ENCODE assay signal across 15 mouse cellular contexts in genomic region chr6:53801269-53801892, GRCm38 (mm10). TPM values are rescaled to one million over a fixed set of nuclear protein-coding genes. Genes with fewer than 3 reads are reported as not detected.
DNase-seq lines count a peak whose midpoint lies in the region; ATAC-seq and TF ChIP-seq lines count a peak whose summit lies in the region.
"Had no signal": no experiment of that assay in that cellular context is flagged by ENCODE, and none has a peak within 500 bp of the region (broad histone marks: within the 10 kb centered on the region; RNA-seq: fewer than 3 reads in every experiment).

No protein-coding gene starts in this region.

- H3ac ChIP-seq in myocyte (ENCODE audit: control insufficient read depth, insufficient read length), result no peak overlapping the region

- H3K27me3 ChIP-seq in heart, embryonic 10.5 days (ENCODE audit: insufficient read depth, poor library complexity, severe bottlenecking), result no peaks in the 10 kb centered on the region
- no peaks in the 10 kb centered on the region for H3K27me3 ChIP-seq in lung, embryonic 15.5 days
- H3K27me3 ChIP-seq in myocyte (ENCODE audit: control insufficient read depth, insufficient read depth, insufficient read length), result no peaks in the 10 kb centered on the region
- H3K27me3 ChIP-seq: forebrain, embryonic 12.5 days; limb, embryonic 15.5 days had no signal

- no peak overlapping the region for H3K4me2 ChIP-seq in lung, embryonic 15.5 days
- peak overlapping the region; percentile 62 for H3K4me2 ChIP-seq in myocyte (ENCODE audit: low read depth)
- H3K4me2 ChIP-seq: forebrain, embryonic 12.5 days; heart, embryonic 13.5 days; limb, embryonic 15.5 days had no signal

- WGBS in heart, embryonic 10.5 days, result 46% methylated on average over 4 of the region's 4 CpGs
- 37% methylated on average over 4 of the region's 4 CpGs for WGBS in lung, embryonic 15.5 days

- ATAC-seq in lung, embryonic 15.5 days (ENCODE audit: borderline replicate concordance, extremely low read depth, low FRiP score, low TSS enrichment), result peak; percentile 33; the same call in 1 of the 2 replicates
- ATAC-seq: CD4-positive, CD25-positive, alpha-beta regulatory T cell, adult 4 months had no signal

- H3K79me2 ChIP-seq in myocyte (ENCODE audit: control insufficient read depth, insufficient read depth), result no peaks in the 10 kb centered on the region

- no peak overlapping the region for H3K9ac ChIP-seq in lung, embryonic 15.5 days
- H3K9ac ChIP-seq: forebrain, embryonic 12.5 days; heart, embryonic 13.5 days; limb, embryonic 15.5 days had no signal

- no peaks in the 10 kb centered on the region for H3K36me3 ChIP-seq in heart, embryonic 10.5 days
- H3K36me3 ChIP-seq in lung, embryonic 15.5 days, result no peaks in the 10 kb centered on the region
- H3K36me3 ChIP-seq in myocyte (ENCODE audit: control insufficient read depth, insufficient read depth), result no peaks in the 10 kb centered on the region
- H3K36me3 ChIP-seq: forebrain, embryonic 12.5 days; heart, embryonic 13.5 days; hindbrain, embryonic 10.5 days; limb, embryonic 15.5 days had no signal

- H3K27ac ChIP-seq in heart, embryonic 10.5 days, result 0 out of 2 replicates have a peak overlapping the region, but pooled peaks have one; percentile 44
- peak overlapping the region; percentile 43; the same call in 1 of the 2 replicates for H3K27ac ChIP-seq in lung, embryonic 15.5 days
- H3K27ac ChIP-seq: forebrain, embryonic 12.5 days; heart, embryonic 13.5 days; hindbrain, embryonic 10.5 days; limb, embryonic 15.5 days had no signal

- H3K9me3 ChIP-seq in heart, embryonic 10.5 days, result no peaks in the 10 kb centered on the region
- H3K9me3 ChIP-seq in lung, embryonic 15.5 days, result no peaks in the 10 kb centered on the region
- H3K9me3 ChIP-seq: forebrain, embryonic 12.5 days; heart, embryonic 13.5 days; hindbrain, embryonic 10.5 days; limb, embryonic 15.5 days had no signal

- no peak for TF ChIP-seq POLR2A in myocyte (IDR thresholded peaks at IDR 0.05; ENCODE audit: insufficient read length, low read depth)

- no peak for DNase-seq in heart, embryonic 10.5 days (ENCODE audit: low spot score)
- no peak for DNase-seq in heart, adult 8-10 months (ENCODE audit: low spot score)
- DNase-seq in lung, adult 18-20 months, result no peak
- peak; percentile 90 for DNase-seq in ES-CJ7 (ENCODE audit: low read depth, low spot score)
- no peak for DNase-seq in kidney, postnatal 10 days
- DNase-seq: kidney, adult 11 months; thymus, postnatal 36 days had no signal

- H3K4me1 ChIP-seq in heart, embryonic 10.5 days, result peaks cover 20% of the 10 kb centered on the region; the same call in 1 of the 2 replicates
- peaks cover 19% of the 10 kb centered on the region for H3K4me1 ChIP-seq in lung, embryonic 15.5 days
- H3K4me1 ChIP-seq: forebrain, embryonic 12.5 days had no signal

- H3K4me3 ChIP-seq in heart, embryonic 10.5 days, result no peak overlapping the region
- H3K4me3 ChIP-seq in lung, embryonic 15.5 days, result no peak overlapping the region
- no peak overlapping the region for H3K4me3 ChIP-seq in myocyte
- H3K4me3 ChIP-seq: forebrain, embryonic 12.5 days; heart, embryonic 13.5 days; hindbrain, embryonic 10.5 days; limb, embryonic 15.5 days had no signal

TF ChIP-seq in myocyte, 11 proteins besides CTCF, POLR2A, EP300 and RAD21:
- TF ChIP-seq CEBPB (IDR thresholded peaks at IDR 0.05; ENCODE audit: insufficient read depth, poor library complexity, severe bottlenecking) (no peak), TCF12 (IDR thresholded peaks at IDR 0.05; ENCODE audit: insufficient read depth, poor library complexity, severe bottlenecking) (no peak), SRF (IDR thresholded peaks at IDR 0.05; ENCODE audit: control insufficient read depth, insufficient read length, low read depth) (no peak), MYOG (IDR thresholded peaks at IDR 0.05; ENCODE audit: control insufficient read depth in 1 of 3, insufficient read depth in 1 of 3, insufficient read length in 2 of 3, low read depth in 2 of 3) (no peak), E2F4 (IDR thresholded peaks at IDR 0.05; ENCODE audit: insufficient read depth) (no peak), MAX (IDR thresholded peaks at IDR 0.05; ENCODE audit: low read depth) (no peak), USF1 (IDR thresholded peaks at IDR 0.05; ENCODE audit: low read depth) (no peak), REST (IDR thresholded peaks at IDR 0.05; ENCODE audit: insufficient read depth, insufficient read length) (no peak), POLR2AphosphoS2 (IDR thresholded peaks at IDR 0.05; ENCODE audit: insufficient read length, low read depth) (no peak), MYOD1 (IDR thresholded peaks at IDR 0.05; ENCODE audit: control insufficient read depth in 1 of 3, insufficient read length in 2 of 3, low read depth in 2 of 3) (no peak), TCF3 (IDR thresholded peaks at IDR 0.05; ENCODE audit: insufficient read length, low read depth) (no peak)

RNA-seq across cellular contexts. Expression of gene Tril, which starts 19.2 kb away (rescaled TPM):
- polyA plus RNA-seq in heart, embryonic 10.5 days (2016; fragmentation: Nextera tagmentation; extraction: Ambion mirVana), result 7.5 and 15.3 TPM in 2 replicates
- 1 to 10 TPM; 3.2 to 3.6 (median 3.4) TPM for total RNA-seq in heart, adult 8-10 months (2022)
- polyA plus RNA-seq in lung, embryonic 15.5 days (2015; fragmentation: Nextera tagmentation; extraction: Ambion mirVana), result 48.4 and 50.7 TPM in 2 replicates
- polyA plus RNA-seq in myocyte (2012; fragmentation: generic; extraction: Trizol), result 0.43 TPM
- total RNA-seq: megakaryocyte progenitor cell, adult 5-6 weeks had no signal
- polyA plus RNA-seq: CD4-positive, CD25-positive, alpha-beta regulatory T cell, adult 4 months had no signal
